ENCODE assay signal across 38 mouse cellular contexts in the genomic region with DNA sequence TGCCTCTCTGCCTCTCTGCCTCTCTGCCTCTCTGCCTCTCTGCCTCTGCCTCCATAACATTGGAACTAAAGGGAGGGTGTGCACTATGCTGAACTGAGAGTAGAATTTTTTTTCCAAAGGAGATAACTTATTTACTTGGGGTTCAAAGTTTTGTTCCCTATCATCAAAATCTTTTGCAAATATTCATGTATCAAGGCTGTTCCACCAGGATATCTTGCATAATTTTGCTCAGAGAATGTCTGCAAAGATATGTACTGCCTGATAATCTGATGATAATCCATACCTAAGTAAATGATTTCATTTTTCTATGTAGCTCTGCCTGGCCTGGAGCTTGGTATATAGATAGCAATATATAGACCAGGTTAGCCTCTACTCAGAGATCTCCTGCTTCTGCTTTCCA. TPM values are rescaled to one million over a fixed set of nuclear protein-coding genes. Genes with fewer than 3 reads are reported as not detected.
"Had no signal": no experiment of that assay in that cellular context is flagged by ENCODE, and none has a peak within 500 bp of the region (broad histone marks: within the 10 kb centered on the region; RNA-seq: fewer than 3 reads in every experiment).

No protein-coding gene starts in this region.

- H3K36me3 ChIP-seq: intestine, embryonic 15.5 days had no signal

- DNase-seq: heart, postnatal 10 days; heart, postnatal 14 days; heart, postnatal 36 days; heart, postnatal 4 days; kidney, adult 11 months; kidney, adult 18-20 months; kidney, adult 2 months; kidney, adult 8-10 months; kidney, adult 9 months; kidney, postnatal 10 days; kidney, postnatal 14 days; kidney, postnatal 25 days; kidney, postnatal 36 days; kidney, postnatal 4 days; layer of hippocampus, adult 9-11 months; layer of hippocampus, postnatal 36 days had no signal

- H3K9ac ChIP-seq: heart, embryonic 12.5 days; heart, embryonic 13.5 days; heart, embryonic 15.5 days; hindbrain, embryonic 12.5 days; hindbrain, embryonic 13.5 days; hindbrain, embryonic 14.5 days; hindbrain, embryonic 15.5 days; intestine, embryonic 15.5 days; kidney, embryonic 15.5 days had no signal

- H3K4me1 ChIP-seq: heart, embryonic 10.5 days; heart, embryonic 12.5 days; heart, embryonic 13.5 days; heart, embryonic 15.5 days; hindbrain, embryonic 10.5 days; hindbrain, embryonic 12.5 days; hindbrain, embryonic 13.5 days; hindbrain, embryonic 15.5 days; intestine, embryonic 15.5 days; kidney, embryonic 15.5 days had no signal

- H3K4me3 ChIP-seq: heart, embryonic 10.5 days; heart, embryonic 12.5 days; heart, embryonic 13.5 days; heart, embryonic 15.5 days; hindbrain, embryonic 10.5 days; hindbrain, embryonic 12.5 days; hindbrain, embryonic 13.5 days; hindbrain, embryonic 15.5 days; intestine, embryonic 15.5 days; kidney, embryonic 15.5 days; layer of hippocampus, adult 2 months had no signal

- H3K27ac ChIP-seq: heart, embryonic 10.5 days; heart, embryonic 13.5 days; heart, embryonic 15.5 days; hindbrain, embryonic 10.5 days; hindbrain, embryonic 12.5 days; hindbrain, embryonic 13.5 days; hindbrain, embryonic 14.5 days; hindbrain, embryonic 15.5 days; hindbrain, postnatal 0 days; intestine, embryonic 15.5 days; kidney, embryonic 15.5 days; kidney, postnatal 0 days; layer of hippocampus, adult 2 months had no signal

- H3K27me3 ChIP-seq: heart, embryonic 12.5 days; heart, embryonic 13.5 days; heart, embryonic 15.5 days; hindbrain, embryonic 12.5 days; hindbrain, embryonic 13.5 days; hindbrain, embryonic 15.5 days; intestine, embryonic 15.5 days; kidney, embryonic 15.5 days had no signal

- H3K4me2 ChIP-seq: heart, embryonic 11.5 days; heart, embryonic 12.5 days; heart, embryonic 13.5 days; heart, embryonic 15.5 days; hindbrain, embryonic 12.5 days; hindbrain, embryonic 13.5 days; hindbrain, embryonic 14.5 days; hindbrain, embryonic 15.5 days; intestine, embryonic 15.5 days; kidney, embryonic 15.5 days had no signal

- H3K9me3 ChIP-seq: heart, embryonic 10.5 days; heart, embryonic 12.5 days; heart, embryonic 13.5 days; heart, embryonic 15.5 days; hindbrain, embryonic 10.5 days; hindbrain, embryonic 12.5 days; hindbrain, embryonic 13.5 days; hindbrain, embryonic 15.5 days; intestine, embryonic 15.5 days; kidney, embryonic 15.5 days had no signal

- ATAC-seq: hindbrain, embryonic 16.5 days; hindbrain, postnatal 0 days; inflammation-experienced regulatory T-cells, adult 6 months; intestine, embryonic 15.5 days; intestine, postnatal 0 days had no signal

RNA-seq across cellular contexts. Expression of gene 1700034I23Rik, which starts 36.7 kb away (rescaled TPM):
- total RNA-seq: heart, postnatal 10 days; heart, postnatal 14 days; heart, postnatal 25 days; heart, postnatal 36 days; hematopoietic stem cell, adult 5-6 weeks had no signal
- polyA plus RNA-seq: kidney, adult 2 months; kidney, embryonic 14.5 days; kidney, postnatal 0 days; large intestine, adult 2 months had no signal
